Mouse (Mus musculus): ENCODE measurements around the gene Ppp1r16b. TPM values are rescaled to one million over a fixed set of nuclear protein-coding genes. Genes with fewer than 3 reads are reported as not detected.

Ppp1r16b gene
- polyA plus RNA-seq, 1 experiment from 2014 or later, result 0.06 TPM

- no peak for TF ChIP-seq CTCF (IDR thresholded peaks at IDR 0.05)
- ATAC-seq, result no peak
- POLR2A ChIA-PET, result no interaction called here
- DNase-seq (ENCODE audit: low read depth, low spot score), result no peak
- peaks cover 42% of the 10 kb centered on the region for H3K27me3 ChIP-seq
- CTCF ChIA-PET, result interaction anchor here (0.6 kb wide), 1 partner anchor 15 kb away, joined by 3 read pairs; no protein-coding TSS in a partner anchor
- in situ Hi-C loops (cut with MboI; ENCODE audit: low pct_unique_long_range_greater_than_20kb), result no loop called here
These were observed 2.7 kb downstream of the Ppp1r16b start for GRCm38 (mm10) chr2:158667671-158668432.

GRCm38 (mm10) chr2:158668433-158669010 is 3.3 kb downstream of the Ppp1r16b start:
- in situ Hi-C loops (cut with MboI; ENCODE audit: low pct_unique_long_range_greater_than_20kb), result no loop called here
- no peak for TF ChIP-seq CTCF (IDR thresholded peaks at IDR 0.05)
- DNase-seq (ENCODE audit: low read depth, low spot score), result no peak
- CTCF ChIA-PET, result interaction anchor here (0.6 kb wide), 1 partner anchor 15 kb away, joined by 3 read pairs; no protein-coding TSS in a partner anchor
- POLR2A ChIA-PET, result no interaction called here
- no peak for ATAC-seq
- H3K27me3 ChIP-seq, result peaks cover 44% of the 10 kb centered on the region

GRCm38 (mm10) chr2:158669199-158670195 is 4.3 kb downstream of the Ppp1r16b start:
- ChIA-PET POLR2A (no interaction called here), CTCF (no interaction called here)
- in situ Hi-C loops (cut with MboI; ENCODE audit: low pct_unique_long_range_greater_than_20kb), result no loop called here
- DNase-seq (ENCODE audit: low read depth, low spot score), result no peak
- no peak for ATAC-seq
- H3K27me3 ChIP-seq, result peaks cover 46% of the 10 kb centered on the region
- no peak for TF ChIP-seq CTCF (IDR thresholded peaks at IDR 0.05)

- CTCF ChIA-PET, result no interaction called here
- in situ Hi-C loops (cut with MboI; ENCODE audit: low pct_unique_long_range_greater_than_20kb), result no loop called here
- no peak for TF ChIP-seq CTCF (IDR thresholded peaks at IDR 0.05)
These were observed 5.4 kb downstream of the Ppp1r16b start for GRCm38 (mm10) chr2:158670571-158670970.

GRCm38 (mm10) chr2:158672829-158673228 is 7.6 kb downstream of the Ppp1r16b start:
- TF ChIP-seq CTCF (IDR thresholded peaks at IDR 0.05), result no peak
- ATAC-seq (no peak), DNase-seq (ENCODE audit: low read depth, low spot score) (no peak)
- ChIA-PET CTCF (no interaction called here), POLR2A (no interaction called here)
- peaks cover 27% of the 10 kb centered on the region for H3K27me3 ChIP-seq
- in situ Hi-C loops (cut with MboI; ENCODE audit: low pct_unique_long_range_greater_than_20kb), result no loop called here

More at GRCm38 (mm10) chr2:158670571-158670970, 5.4 kb downstream of the Ppp1r16b start:
- no peak for ATAC-seq
- H3K27me3 ChIP-seq, result peaks cover 38% of the 10 kb centered on the region
- DNase-seq (ENCODE audit: low read depth, low spot score), result no peak
- POLR2A ChIA-PET, result no interaction called here

- no peak for TF ChIP-seq CTCF (IDR thresholded peaks at IDR 0.05)
- ATAC-seq, result no peak
- in situ Hi-C loops (cut with MboI; ENCODE audit: low pct_unique_long_range_greater_than_20kb), result no loop called here
- peaks cover 20% of the 10 kb centered on the region for H3K27me3 ChIP-seq
- POLR2A ChIA-PET, result no interaction called here
- CTCF ChIA-PET, result no interaction called here
- no peak for DNase-seq (ENCODE audit: low read depth, low spot score)
These were observed 8.3 kb downstream of the Ppp1r16b start for GRCm38 (mm10) chr2:158673493-158673892.

- POLR2A ChIA-PET, result no interaction called here
- ATAC-seq (no peak), DNase-seq (ENCODE audit: low read depth, low spot score) (no peak)
- CTCF ChIA-PET, result no interaction called here
- TF ChIP-seq CTCF (IDR thresholded peaks at IDR 0.05), result no peak
- H3K27me3 ChIP-seq, result peaks cover 17% of the 10 kb centered on the region
- in situ Hi-C loops (cut with MboI; ENCODE audit: low pct_unique_long_range_greater_than_20kb), result no loop called here
These were observed 8.9 kb downstream of the Ppp1r16b start for GRCm38 (mm10) chr2:158674131-158674530.

GRCm38 (mm10) chr2:158674759-158675158 is 9.6 kb downstream of the Ppp1r16b start:
- H3K27me3 ChIP-seq, result peaks cover 11% of the 10 kb centered on the region
- DNase-seq (ENCODE audit: low read depth, low spot score), result no peak
- in situ Hi-C loops (cut with MboI; ENCODE audit: low pct_unique_long_range_greater_than_20kb), result no loop called here
- TF ChIP-seq CTCF (IDR thresholded peaks at IDR 0.05), result no peak
- ATAC-seq, result no peak
- CTCF ChIA-PET, result interaction anchor here (0.7 kb wide), 1 partner anchor 10 kb away, joined by 3 read pairs; the partner anchor contains the start of gene Ppp1r16b
- POLR2A ChIA-PET, result no interaction called here

GRCm38 (mm10) chr2:158675161-158675560 is 10.0 kb downstream of the Ppp1r16b start:
- POLR2A ChIA-PET, result no interaction called here
- peaks cover 9% of the 10 kb centered on the region for H3K27me3 ChIP-seq
- no peak for ATAC-seq
- in situ Hi-C loops (cut with MboI; ENCODE audit: low pct_unique_long_range_greater_than_20kb), result no loop called here
- CTCF ChIA-PET, result interaction anchor here (0.7 kb wide), 1 partner anchor 10 kb away, joined by 3 read pairs; the partner anchor contains the start of gene Ppp1r16b
- no peak for DNase-seq (ENCODE audit: low read depth, low spot score)
- TF ChIP-seq CTCF (IDR thresholded peaks at IDR 0.05), result no peak

GRCm38 (mm10) chr2:158675907-158676533 is 10.8 kb downstream of the Ppp1r16b start:
- POLR2A ChIA-PET, result no interaction called here
- CTCF ChIA-PET, result no interaction called here
- in situ Hi-C loops (cut with MboI; ENCODE audit: low pct_unique_long_range_greater_than_20kb), result no loop called here
- ATAC-seq, result no peak
- no peak for TF ChIP-seq CTCF (IDR thresholded peaks at IDR 0.05)
- DNase-seq (ENCODE audit: low read depth, low spot score), result no peak
- peaks cover 3% of the 10 kb centered on the region for H3K27me3 ChIP-seq
